Mouse (Mus musculus) MEL (cell line): ENCODE data around the gene Snrnp70. TPM values are rescaled to one million over a fixed set of nuclear protein-coding genes. Genes with fewer than 3 reads are reported as not detected.
A peak's percentile ranks its signal among the peaks of the same experiment; 100 is the strongest.

Experiments used
- DNase-seq: peaks from one replicate; pipeline ENCODE4 v3.0.0; 2011; ENCODE audit warnings: low read depth, low spot score
- H3K27ac ChIP-seq: 2 replicates; pipeline ENCODE4 v1.5.1; 2012; ENCODE audit warnings: low read depth, mild to moderate bottlenecking, control low read depth, low read length, moderate library complexity; ENCODE audit not compliant: control insufficient read depth
- H3K27me3 ChIP-seq, 2 experiments: fragments of 150-350 bp in 1 of 2; sonication (generic) in 1 of 2; 2 replicates each; pipeline ENCODE4 v1.6.1; 2012; ENCODE audit warnings: low read length in 2 of 2, mild to moderate bottlenecking in 2 of 2, improper control_type of control experiment in 1 of 2, moderate library complexity in 1 of 2; ENCODE audit not compliant: insufficient read depth in 2 of 2, control insufficient read depth in 1 of 2
- H3K36me3 ChIP-seq, 2 experiments: 2 replicates each; pipeline ENCODE4 v1.6.1; 2012 to 2014; ENCODE audit warnings: low read length in 2 of 2, improper control_type of control experiment in 1 of 2, inconsistent platforms in 1 of 2, mild to moderate bottlenecking in 1 of 2; ENCODE audit not compliant: insufficient read depth in 2 of 2, control insufficient read depth in 1 of 2
- H3K4me1 ChIP-seq, 2 experiments: fragments of 150-350 bp in 1 of 2; sonication (generic) in 1 of 2; 2 replicates each; pipeline ENCODE4 v1.6.1; 2012; ENCODE audit warnings: low read length in 2 of 2, improper control_type of control experiment in 1 of 2, mild to moderate bottlenecking in 1 of 2; ENCODE audit not compliant: insufficient read depth in 2 of 2, control insufficient read depth in 1 of 2
- H3K4me3 ChIP-seq, 2 experiments: fragments of 150-350 bp in 1 of 2; sonication (generic) in 1 of 2; 2 replicates each; pipeline ENCODE4 v1.5.1; 2012; ENCODE audit warnings: low read depth in 2 of 2, low read length in 2 of 2, mild to moderate bottlenecking in 2 of 2, moderate library complexity in 2 of 2, control low read depth in 1 of 2, improper control_type of control experiment in 1 of 2; ENCODE audit not compliant: control insufficient read depth in 1 of 2, insufficient read depth in 1 of 2
- H3K79me2 ChIP-seq: 2 replicates; pipeline ENCODE4 v1.6.1; 2012; ENCODE audit warnings: mild to moderate bottlenecking, low read length, moderate library complexity; ENCODE audit not compliant: control insufficient read depth, poor library complexity, insufficient read depth
- H3K9ac ChIP-seq: 2 replicates; pipeline ENCODE4 v1.6.1; 2012; ENCODE audit warnings: low read depth, mild to moderate bottlenecking, control low read depth, low read length, moderate library complexity; ENCODE audit not compliant: control insufficient read depth, poor library complexity, severe bottlenecking
- H3K9me3 ChIP-seq: fragments of 150-350 bp; sonication (generic); replicated peaks from 2 replicates; pipeline ENCODE4 v1.6.1; 2012; ENCODE audit warnings: mild to moderate bottlenecking, low read length, improper control_type of control experiment, moderate library complexity; ENCODE audit not compliant: insufficient read depth
- BHLHE40 ChIP-seq: IDR thresholded peaks from 2 replicates; pipeline ENCODE4 v1.6.1; 2012; ENCODE audit warnings: low read depth, mild to moderate bottlenecking, inconsistent platforms, low read length, improper control_type of control experiment, borderline replicate concordance
- ELF1 ChIP-seq: IDR thresholded peaks from 2 replicates; pipeline ENCODE4 v1.6.1; 2014; ENCODE audit warnings: low read depth, mild to moderate bottlenecking, inconsistent platforms, low read length, improper control_type of control experiment, moderate library complexity
- EP300 ChIP-seq, 2 experiments: IDR thresholded peaks; 2 replicates each; pipeline ENCODE4 v1.6.1; 2011; ENCODE audit warnings: improper control_type of control experiment in 2 of 2, low read length in 2 of 2, low read depth in 1 of 2, mild to moderate bottlenecking in 1 of 2
- ETS1 ChIP-seq: IDR thresholded peaks from 2 replicates; pipeline ENCODE4 v1.6.1; 2012; ENCODE audit warnings: low read depth, mild to moderate bottlenecking, inconsistent platforms, low read length, improper control_type of control experiment, moderate library complexity
- GABPA ChIP-seq: IDR thresholded peaks from 2 replicates; pipeline ENCODE4 v1.6.1; 2012; ENCODE audit warnings: low read depth, mild to moderate bottlenecking, inconsistent platforms, low read length, improper control_type of control experiment, moderate library complexity
- GATA1 ChIP-seq: IDR thresholded peaks from 2 replicates; pipeline ENCODE4 v1.6.1; 2011; ENCODE audit warnings: low read depth, low read length, improper control_type of control experiment
- HCFC1 ChIP-seq: IDR thresholded peaks from 2 replicates; pipeline ENCODE4 v1.6.1; 2012; ENCODE audit warnings: low read depth, mild to moderate bottlenecking, inconsistent platforms, low read length, improper control_type of control experiment, moderate library complexity
- KAT2A ChIP-seq: conservative IDR thresholded peaks from 2 replicates; pipeline ENCODE4 v1.6.1; 2012; ENCODE audit warnings: low read depth, low read length, improper control_type of control experiment, inconsistent platforms
- MAX ChIP-seq: IDR thresholded peaks from 2 replicates; pipeline ENCODE4 v1.6.1; 2011; ENCODE audit warnings: low read length, improper control_type of control experiment
- MXI1 ChIP-seq: IDR thresholded peaks from 2 replicates; pipeline ENCODE4 v1.6.1; 2011; ENCODE audit warnings: mild to moderate bottlenecking, low read depth, low read length, improper control_type of control experiment
- MYB ChIP-seq: IDR thresholded peaks from 2 replicates; pipeline ENCODE4 v1.6.1; 2011; ENCODE audit warnings: mild to moderate bottlenecking, low read depth, low read length, improper control_type of control experiment
- MYC ChIP-seq: IDR thresholded peaks from 2 replicates; pipeline ENCODE4 v1.6.1; 2011; ENCODE audit warnings: low read depth, mild to moderate bottlenecking, low read length, improper control_type of control experiment, moderate library complexity
- NELFE ChIP-seq: IDR thresholded peaks from 2 replicates; pipeline ENCODE4 v1.6.1; 2011; ENCODE audit warnings: low read depth, low read length, improper control_type of control experiment
- NRF1 ChIP-seq: IDR thresholded peaks from 2 replicates; pipeline ENCODE4 v1.6.1; 2014; ENCODE audit warnings: low read depth, mild to moderate bottlenecking, inconsistent platforms, low read length, improper control_type of control experiment, moderate library complexity; ENCODE audit not compliant: poor library complexity, insufficient read depth, severe bottlenecking
- POLR2A ChIP-seq, 2 experiments: IDR thresholded peaks; 2 replicates each; pipeline ENCODE4 v1.6.1; 2011 to 2012; ENCODE audit warnings: low read length in 2 of 2, mild to moderate bottlenecking in 2 of 2, control low read depth in 1 of 2, improper control_type of control experiment in 1 of 2, low read depth in 1 of 2, moderate library complexity in 1 of 2; ENCODE audit not compliant: control insufficient read depth in 1 of 2, insufficient read depth in 1 of 2, poor library complexity in 1 of 2
- RCOR1 ChIP-seq: IDR thresholded peaks from 2 replicates; pipeline ENCODE4 v1.6.1; 2012; ENCODE audit warnings: low read depth, mild to moderate bottlenecking, inconsistent platforms, low read length, improper control_type of control experiment
- SIN3A ChIP-seq: IDR thresholded peaks from 2 replicates; pipeline ENCODE4 v1.6.1; 2012; ENCODE audit warnings: low read length, improper control_type of control experiment, inconsistent platforms
- SMC3 ChIP-seq: IDR thresholded peaks from 2 replicates; pipeline ENCODE4 v1.6.1; 2011; ENCODE audit warnings: low read depth, low read length, improper control_type of control experiment
- TAL1 ChIP-seq: IDR thresholded peaks from 2 replicates; pipeline ENCODE4 v1.6.1; 2012; ENCODE audit warnings: mild to moderate bottlenecking, inconsistent platforms, low read length, moderate library complexity, mixed read lengths
- UBTF ChIP-seq: IDR thresholded peaks from 2 replicates; pipeline ENCODE4 v1.6.1; 2012; ENCODE audit warnings: low read depth, mild to moderate bottlenecking, inconsistent platforms, low read length, improper control_type of control experiment, moderate library complexity, borderline replicate concordance; ENCODE audit not compliant: insufficient read depth
- ZKSCAN1 ChIP-seq: IDR thresholded peaks from 2 replicates; pipeline ENCODE4 v1.6.1; 2012; ENCODE audit warnings: low read depth, mild to moderate bottlenecking, inconsistent platforms, low read length, improper control_type of control experiment, moderate library complexity
- ZMIZ1 ChIP-seq: IDR thresholded peaks from 2 replicates; pipeline ENCODE4 v1.6.1; 2012; ENCODE audit warnings: low read depth, mild to moderate bottlenecking, inconsistent platforms, low read length, improper control_type of control experiment, moderate library complexity
- ZNF384 ChIP-seq: IDR thresholded peaks from 2 replicates; pipeline ENCODE4 v1.6.1; 2012; ENCODE audit warnings: low read depth, mild to moderate bottlenecking, inconsistent platforms, low read length, improper control_type of control experiment
- polyA plus RNA-seq, 2 experiments: library from polyadenylated mRNA; stranded (reverse) in 1 of 2; unstranded in 1 of 2; fragments of >175 nt in 1 of 2; fragments of >200 nt in 1 of 2; gene quantifications; 2 replicates each; pipeline versions ENCODE4 v1.2.1 to v1.2.4; 2012; ENCODE audit warnings: low replicate concordance in 2 of 2, low read depth in 1 of 2; ENCODE audit not compliant: insufficient read length in 2 of 2, insufficient read depth in 1 of 2, missing spikeins in 1 of 2
- total RNA-seq: library from RNA; depleted of rRNA; stranded (reverse); fragments of 300-350 nt; gene quantifications from 2 replicates; pipeline ENCODE4 v1.2.3, GENCODE M21; 2012

Snrnp70 gene
- total and polyA plus RNA-seq, 3 experiments = 272 to 1,478 (median 588) TPM

DNA sequence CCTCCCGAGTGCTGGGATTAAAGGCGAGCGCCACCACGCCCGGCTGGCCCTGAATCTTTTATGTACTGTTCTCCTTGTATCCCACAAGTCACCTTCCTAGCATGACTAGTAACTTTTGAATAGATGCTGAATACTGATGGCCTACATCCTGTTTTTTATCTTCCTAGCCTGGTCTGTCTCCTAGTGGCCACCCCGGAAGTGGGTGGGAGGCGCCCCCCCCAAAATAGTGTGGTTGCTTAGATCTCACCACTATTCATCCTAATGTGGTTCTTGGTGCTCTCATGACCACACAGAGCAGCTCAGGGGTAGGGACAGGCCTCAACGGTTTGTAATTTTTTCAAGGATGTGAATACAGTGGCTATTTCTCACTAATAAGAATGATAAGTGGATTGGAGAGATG is 20.9 kb downstream of the Snrnp70 start:
- no peak overlapping the region for H3K9ac ChIP-seq
- no peak overlapping the region for H3K4me3 ChIP-seq
- TF ChIP-seq NRF1 (no peak), MYC (no peak), ZKSCAN1 (no peak), MAX (no peak), HCFC1 (peak; percentile 32; the same call in 1 of the 2 replicates), SIN3A (peak; percentile 61), TAL1 (peak; percentile 36), MYB (no peak), GATA1 (peak; percentile 59; the same call in 1 of the 2 replicates), UBTF (no peak), MXI1 (0 out of 2 replicates have a peak, but pooled peaks have one; percentile 41), ETS1 (peak; percentile 60), RCOR1 (peak; percentile 30; the same call in 1 of the 2 replicates), NELFE (peak; percentile 18; the same call in 1 of the 2 replicates), ZMIZ1 (0 out of 2 replicates have a peak, but pooled peaks have one; percentile 26), EP300 (IDR thresholded peaks at IDR 0.05; ENCODE audit: low read depth in 1 of 2, low read length in 2 of 2) (peak; percentile 63 to 83; a peak in 3 of 4 replicates), SMC3 (no peak), POLR2A (IDR thresholded peaks at IDR 0.05; ENCODE audit: control insufficient read depth in 1 of 2, insufficient read depth in 1 of 2, low read depth in 1 of 2, low read length in 2 of 2, poor library complexity in 1 of 2) (peak in 1 of 2 experiments; percentile 23; a peak in 2 of 4 replicates), KAT2A (no peak), GABPA (no peak), BHLHE40 (no peak), ELF1 (peak; percentile 76), ZNF384 (0 out of 2 replicates have a peak, but pooled peaks have one; percentile 39)
- peaks cover 30 to 34% of the 10 kb centered on the region in 2 experiments for H3K36me3 ChIP-seq
- H3K4me1 ChIP-seq = peaks cover 6% of the 10 kb centered on the region in 2 experiments; a peak in 3 of 4 replicates
- H3K79me2 ChIP-seq = no peaks in the 10 kb centered on the region; the same call in 1 of the 2 replicates
- DNase-seq = peak; percentile 84
- H3K27ac ChIP-seq = peak overlapping the region; percentile 63
- no peaks in the 10 kb centered on the region for H3K27me3 ChIP-seq
- H3K9me3 ChIP-seq = no peaks in the 10 kb centered on the region
